Mouse (Mus musculus) frontal cortex, postnatal 10 days (tissue): ENCODE measurements around the gene Gm49339.
"Not testable (repeated sequence)": the region's sequence is repeated elsewhere in the genome, so short reads cannot be mapped to it uniquely, and the experiment has no call there.

ENCODE experiments used
- DNase-seq, 2 experiments: peaks; one replicate each; pipeline ENCODE4 v3.0.0; 2022; ENCODE audit warnings: low spot score in 2 of 2, mixed read lengths in 1 of 2

Gene Gm49339

GRCm38 (mm10) chr10:51480397-51480796 is at the start of gene Gm49339, which contains the start of gene Lilr4b:
Gene Gm49339, plus strand, starts transcription at chr10:51480612.
Gene Lilr4b, plus strand, starts transcription at chr10:51480632.
- DNase-seq = not testable (repeated sequence)

GRCm38 (mm10) chr10:51432940-51433339 is 47.5 kb upstream of the Gm49339 start:
- DNase-seq = no peak

GRCm38 (mm10) chr10:51435684-51436083 is 44.7 kb upstream of the Gm49339 start:
- DNase-seq = no peak

- no peak for DNase-seq
Observed at GRCm38 (mm10) chr10:51451610-51452009, 28.8 kb upstream of the Gm49339 start.

- DNase-seq = no peak
Observed at GRCm38 (mm10) chr10:51453616-51454298, 26.7 kb upstream of the Gm49339 start.

GRCm38 (mm10) chr10:51454365-51454764 is 26.0 kb upstream of the Gm49339 start:
- no peak for DNase-seq

GRCm38 (mm10) chr10:51455762-51456161 is 24.6 kb upstream of the Gm49339 start:
- no peak for DNase-seq

- DNase-seq = no peak
Observed at GRCm38 (mm10) chr10:51456369-51456768, 24.0 kb upstream of the Gm49339 start.

GRCm38 (mm10) chr10:51463800-51464199 is 16.6 kb upstream of the Gm49339 start:
- not testable (repeated sequence) for DNase-seq

GRCm38 (mm10) chr10:51490691-51491090 is 10.3 kb downstream of the Gm49339 start, which contains the start of gene Lilrb4a:
Gene Lilrb4a, plus strand, starts transcription at chr10:51490956.
- not testable (repeated sequence) for DNase-seq

- no peak for DNase-seq
Observed at GRCm38 (mm10) chr10:51520021-51520420, 39.6 kb downstream of the Gm49339 start.

- no peak for DNase-seq
Observed at GRCm38 (mm10) chr10:51521453-51521852, 41.0 kb downstream of the Gm49339 start.

- DNase-seq = no peak
Observed at GRCm38 (mm10) chr10:51526090-51526489, 45.7 kb downstream of the Gm49339 start.

- DNase-seq = no peak
Observed at GRCm38 (mm10) chr10:51526633-51527032, 46.2 kb downstream of the Gm49339 start.

GRCm38 (mm10) chr10:51528840-51529434 is 48.5 kb downstream of the Gm49339 start:
- DNase-seq = no peak

- DNase-seq = no peak
Observed at GRCm38 (mm10) chr10:51529497-51529896, 49.1 kb downstream of the Gm49339 start.

GRCm38 (mm10) chr10:51530813-51531212 is 50.4 kb downstream of the Gm49339 start:
- no peak for DNase-seq
